Mouse (Mus musculus): ENCODE data around the gene Itgal. TPM values are rescaled to one million over a fixed set of nuclear protein-coding genes. Genes with fewer than 3 reads are reported as not detected.

Itgal gene
- polyA plus RNA-seq, 1 experiment, result 0.49 TPM

GRCm38 (mm10) chr7:127262218-127262961 lies 33.7 kb upstream of the Itgal start:
- DNase-seq (ENCODE audit: low read depth), result no peak
- TF ChIP-seq POLR2A (IDR thresholded peaks at IDR 0.05; ENCODE audit: borderline replicate concordance, extremely low read depth, insufficient read depth, insufficient read length, poor library complexity, severe bottlenecking) (no peak), CTCF (IDR thresholded peaks at IDR 0.05; ENCODE audit: borderline replicate concordance, extremely low read depth, insufficient read depth, insufficient read length) (no peak)

GRCm38 (mm10) chr7:127263526-127263925 lies 32.5 kb upstream of the Itgal start:
- no peak for DNase-seq (ENCODE audit: low read depth)
- TF ChIP-seq CTCF (IDR thresholded peaks at IDR 0.05; ENCODE audit: borderline replicate concordance, extremely low read depth, insufficient read depth, insufficient read length) (no peak), POLR2A (IDR thresholded peaks at IDR 0.05; ENCODE audit: borderline replicate concordance, extremely low read depth, insufficient read depth, insufficient read length, poor library complexity, severe bottlenecking) (no peak)

- DNase-seq (ENCODE audit: low read depth), result no peak
- TF ChIP-seq POLR2A (IDR thresholded peaks at IDR 0.05; ENCODE audit: borderline replicate concordance, extremely low read depth, insufficient read depth, insufficient read length, poor library complexity, severe bottlenecking), result no peak
- no peak for TF ChIP-seq CTCF (IDR thresholded peaks at IDR 0.05; ENCODE audit: borderline replicate concordance, extremely low read depth, insufficient read depth, insufficient read length)
These were observed 25.8 kb upstream of the Itgal start for GRCm38 (mm10) chr7:127270256-127270655.

- TF ChIP-seq CTCF (IDR thresholded peaks at IDR 0.05; ENCODE audit: borderline replicate concordance, extremely low read depth, insufficient read depth, insufficient read length) (no peak), POLR2A (IDR thresholded peaks at IDR 0.05; ENCODE audit: borderline replicate concordance, extremely low read depth, insufficient read depth, insufficient read length, poor library complexity, severe bottlenecking) (no peak)
- DNase-seq (ENCODE audit: low read depth), result no peak
These were observed 25.4 kb upstream of the Itgal start for GRCm38 (mm10) chr7:127270666-127271065.

GRCm38 (mm10) chr7:127271093-127271492 lies 25.0 kb upstream of the Itgal start:
- no peak for TF ChIP-seq POLR2A (IDR thresholded peaks at IDR 0.05; ENCODE audit: borderline replicate concordance, extremely low read depth, insufficient read depth, insufficient read length, poor library complexity, severe bottlenecking)
- TF ChIP-seq CTCF (IDR thresholded peaks at IDR 0.05; ENCODE audit: borderline replicate concordance, extremely low read depth, insufficient read depth, insufficient read length), result no peak
- no peak for DNase-seq (ENCODE audit: low read depth)

- DNase-seq (ENCODE audit: low read depth), result no peak
- TF ChIP-seq POLR2A (IDR thresholded peaks at IDR 0.05; ENCODE audit: borderline replicate concordance, extremely low read depth, insufficient read depth, insufficient read length, poor library complexity, severe bottlenecking) (no peak), CTCF (IDR thresholded peaks at IDR 0.05; ENCODE audit: borderline replicate concordance, extremely low read depth, insufficient read depth, insufficient read length) (no peak)
These were observed 23.5 kb upstream of the Itgal start for GRCm38 (mm10) chr7:127272566-127272965.

GRCm38 (mm10) chr7:127273118-127273923 lies 22.7 kb upstream of the Itgal start:
- no peak for DNase-seq (ENCODE audit: low read depth)
- TF ChIP-seq POLR2A (IDR thresholded peaks at IDR 0.05; ENCODE audit: borderline replicate concordance, extremely low read depth, insufficient read depth, insufficient read length, poor library complexity, severe bottlenecking), result no peak
- TF ChIP-seq CTCF (IDR thresholded peaks at IDR 0.05; ENCODE audit: borderline replicate concordance, extremely low read depth, insufficient read depth, insufficient read length), result 0 out of 2 replicates have a peak, but pooled peaks have one; percentile 2

- TF ChIP-seq POLR2A (IDR thresholded peaks at IDR 0.05; ENCODE audit: borderline replicate concordance, extremely low read depth, insufficient read depth, insufficient read length, poor library complexity, severe bottlenecking), result peak; percentile 91; the same call in 1 of the 2 replicates
- no peak for TF ChIP-seq CTCF (IDR thresholded peaks at IDR 0.05; ENCODE audit: borderline replicate concordance, extremely low read depth, insufficient read depth, insufficient read length)
- peak; percentile 97 for DNase-seq (ENCODE audit: low read depth)
These were observed 21.9 kb upstream of the Itgal start, which contains the start of gene Sephs2 for GRCm38 (mm10) chr7:127273925-127274789. TSS of gene Sephs2 (minus strand) at chr7:127274055.

GRCm38 (mm10) chr7:127276519-127276961 lies 19.5 kb upstream of the Itgal start:
- DNase-seq (ENCODE audit: low read depth), result no peak
- TF ChIP-seq POLR2A (IDR thresholded peaks at IDR 0.05; ENCODE audit: borderline replicate concordance, extremely low read depth, insufficient read depth, insufficient read length, poor library complexity, severe bottlenecking) (no peak), CTCF (IDR thresholded peaks at IDR 0.05; ENCODE audit: borderline replicate concordance, extremely low read depth, insufficient read depth, insufficient read length) (no peak)

GRCm38 (mm10) chr7:127278311-127278710 lies 17.7 kb upstream of the Itgal start:
- DNase-seq (ENCODE audit: low read depth), result peak; percentile 60
- TF ChIP-seq CTCF (IDR thresholded peaks at IDR 0.05; ENCODE audit: borderline replicate concordance, extremely low read depth, insufficient read depth, insufficient read length) (peak; percentile 62), POLR2A (IDR thresholded peaks at IDR 0.05; ENCODE audit: borderline replicate concordance, extremely low read depth, insufficient read depth, insufficient read length, poor library complexity, severe bottlenecking) (no peak)
